Mouse (Mus musculus) gastrocnemius, postnatal 10 days (tissue): ENCODE data around the gene Zfp874b. TPM values are rescaled to one million over a fixed set of nuclear protein-coding genes. Genes with fewer than 3 reads are reported as not detected.
"Not testable (repeated sequence)": the region's sequence is repeated elsewhere in the genome, so short reads cannot be mapped to it uniquely, and the experiment has no call there.

ENCODE experiments used
- DNase-seq: peaks from one replicate; pipeline ENCODE4 v3.0.0; 2021; ENCODE audit warnings: mixed read lengths
- long read RNA-seq, 2 experiments: library from polyadenylated mRNA; stranded (forward); transcript quantifications; one replicate each; pipeline ENCODE4 v2.0.0; 2021
- total RNA-seq, 2 experiments: library from RNA; stranded (reverse); gene quantifications; 2 replicates each; pipeline ENCODE4 v1.2.3; 2021

Zfp874b gene
- total RNA-seq, result 1 to 10 TPM; 7.2 to 7.7 TPM
- long read RNA-seq, experiment 1, result 0 reads
- long read RNA-seq, experiment 2, result 0 reads

DNA sequence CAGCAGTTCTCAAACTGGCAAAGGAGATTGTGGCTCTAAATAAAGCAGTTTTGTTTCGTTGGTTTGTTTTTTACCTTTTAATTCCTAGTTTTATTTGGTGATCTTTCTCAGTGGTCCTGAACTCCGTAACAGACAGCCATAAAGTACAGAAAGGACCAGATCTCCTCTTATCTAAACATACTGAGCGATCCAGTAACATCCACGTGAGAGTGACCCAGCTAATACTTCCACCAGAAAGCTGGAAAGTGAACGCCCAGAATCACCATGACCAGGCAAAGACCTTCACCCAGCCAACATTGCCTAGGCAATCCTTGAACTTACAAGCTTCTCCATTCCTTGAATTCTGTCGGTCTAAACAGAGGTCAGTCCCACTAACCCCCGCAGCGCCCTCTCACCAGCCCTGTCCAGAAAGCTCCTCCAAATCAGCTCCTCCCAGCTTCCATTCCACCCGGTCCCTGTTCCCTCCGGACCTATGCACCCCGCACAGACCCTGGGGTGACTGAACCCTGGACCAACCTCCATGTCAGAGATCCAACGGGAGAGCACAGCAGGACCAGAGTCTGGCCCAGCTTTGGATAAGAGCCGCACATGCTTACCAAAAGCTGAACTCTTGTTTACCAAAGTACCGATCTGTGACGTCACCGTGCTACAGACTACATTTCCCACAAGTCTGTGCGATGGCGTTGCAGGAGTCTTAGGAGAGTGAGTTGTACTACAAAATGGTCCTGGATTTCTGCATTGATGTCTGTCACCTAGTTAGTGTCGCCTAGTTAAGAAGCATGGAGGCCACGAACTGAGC is at the start of gene Zfp874b:
Gene Zfp874b (minus strand): TSS at position 634 of the 799 bp plus-strand sequence.
- peak; percentile 69 for DNase-seq

DNA sequence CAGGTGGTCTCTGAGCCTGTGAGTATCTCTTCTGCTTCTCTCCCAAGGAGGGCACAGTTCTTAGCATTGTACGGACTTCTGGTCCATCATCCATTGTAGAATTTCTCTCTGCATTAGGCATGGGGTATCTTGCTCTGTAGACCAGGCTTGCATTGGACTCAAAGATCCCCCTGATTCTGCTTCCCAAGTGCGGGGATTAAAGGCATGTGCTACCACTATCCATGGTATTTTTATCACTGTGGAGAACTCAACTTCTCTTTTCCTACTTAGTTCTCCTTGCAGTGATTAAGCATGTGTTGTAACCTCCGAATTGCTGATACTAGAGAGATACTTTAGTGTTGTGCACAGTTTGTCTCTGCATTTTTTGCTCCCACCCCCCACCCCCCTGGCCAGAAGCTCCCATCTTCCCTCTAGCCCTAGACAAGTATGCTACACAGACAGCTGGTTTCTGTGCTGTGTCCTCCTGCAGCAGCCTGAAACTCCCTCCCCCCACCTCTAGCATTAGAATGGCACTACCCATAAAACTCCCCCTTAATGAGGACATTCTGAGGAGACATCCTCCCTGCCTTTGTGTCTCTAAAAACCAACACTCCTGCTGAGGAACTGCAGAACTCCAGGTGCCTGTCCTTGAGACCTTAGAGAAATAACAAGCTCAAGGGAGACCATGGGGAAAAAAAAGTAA is 43.1 kb upstream of the Zfp874b start:
- no peak for DNase-seq

DNA sequence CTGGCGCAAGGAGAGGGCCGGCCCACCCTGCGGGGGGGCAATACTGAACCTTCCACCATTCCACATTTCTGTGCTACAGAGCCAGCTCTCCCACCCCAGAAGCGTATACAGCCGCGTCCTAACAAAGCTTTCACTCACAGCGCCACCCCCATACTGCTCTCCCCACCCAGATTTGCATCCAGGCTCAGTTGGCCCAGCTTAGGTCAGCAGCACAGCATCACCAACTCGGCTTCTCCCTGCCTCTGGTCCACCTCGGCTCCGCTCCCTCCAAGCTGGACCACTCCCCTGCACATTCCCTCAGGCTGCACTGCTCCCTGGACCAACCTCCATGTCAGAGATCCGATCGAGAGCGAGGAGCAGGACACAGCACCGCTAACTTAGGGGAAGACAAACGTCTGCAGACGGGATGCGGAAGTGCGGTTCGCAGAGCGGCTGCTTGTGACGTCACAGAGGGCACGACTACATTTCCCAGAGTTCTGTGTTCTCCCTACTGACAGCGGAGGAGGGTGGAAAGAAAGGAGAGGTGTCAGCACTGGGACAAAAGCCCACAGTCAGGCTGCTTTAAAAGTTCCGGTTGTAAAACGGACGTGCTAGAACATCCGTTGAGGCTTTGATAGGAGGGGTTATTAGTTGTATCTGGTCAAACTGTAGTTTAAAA is 41.8 kb upstream of the Zfp874b start, which contains the start of the genes Gm26965 and Zfp87:
Gene Gm26965 (minus strand): TSS at position 399 of the 658 bp plus-strand sequence.
Gene Zfp87 (minus strand): TSS at position 425 of the 658 bp plus-strand sequence.
- DNase-seq, result peak; percentile 84

DNA sequence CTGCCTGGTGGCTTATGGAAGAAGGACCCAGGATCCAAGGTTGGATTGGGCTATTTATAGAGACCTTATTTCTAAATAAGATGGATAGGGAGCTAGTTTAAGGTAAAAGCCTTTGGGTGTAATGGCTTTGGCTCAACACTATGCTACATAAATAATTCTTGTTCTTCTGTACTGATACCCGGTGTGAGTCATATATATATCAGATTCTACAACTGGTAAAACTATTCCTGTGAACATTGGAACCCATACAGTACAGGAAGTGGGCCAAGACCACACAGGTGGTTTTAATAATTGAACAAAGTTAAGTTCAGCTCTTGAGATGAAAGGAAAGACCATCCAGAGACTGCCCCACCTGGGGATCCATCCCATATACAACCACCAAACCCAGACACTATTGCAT is 16.9 kb upstream of the Zfp874b start:
- no peak for DNase-seq

DNA sequence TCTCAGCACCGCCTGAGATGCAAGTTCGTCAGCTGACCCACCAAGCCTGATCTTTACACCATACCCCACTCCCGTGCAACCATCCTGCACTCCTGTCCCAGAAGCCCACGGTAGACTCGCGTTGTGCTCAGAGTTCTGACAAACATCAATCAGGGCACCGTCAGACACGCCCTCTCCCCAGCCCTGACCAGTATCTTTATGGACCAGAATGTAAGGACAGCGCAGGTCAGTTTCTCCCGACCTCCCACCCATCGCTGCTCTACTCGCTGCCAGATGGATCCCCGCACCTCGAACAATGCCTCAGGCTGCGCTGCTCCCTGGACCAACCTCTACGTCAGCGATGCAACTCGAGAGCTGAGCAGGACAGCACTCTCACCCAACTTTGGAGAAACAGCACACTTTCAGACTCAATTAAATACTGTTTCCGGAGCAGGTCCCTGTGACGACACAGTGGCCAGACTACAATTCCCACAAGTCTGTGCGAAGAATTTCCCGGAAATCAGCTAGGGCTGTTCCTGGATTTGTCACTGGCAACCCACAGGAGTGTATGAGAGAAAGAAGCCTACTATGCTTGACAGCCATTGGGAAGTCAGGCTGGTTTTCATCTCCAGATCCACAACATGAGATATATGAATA is 16.1 kb upstream of the Zfp874b start, which contains the start of gene Zfp58:
Gene Zfp58 (minus strand): TSS at position 472 of the 636 bp plus-strand sequence.
- peak; percentile 64 for DNase-seq

DNA sequence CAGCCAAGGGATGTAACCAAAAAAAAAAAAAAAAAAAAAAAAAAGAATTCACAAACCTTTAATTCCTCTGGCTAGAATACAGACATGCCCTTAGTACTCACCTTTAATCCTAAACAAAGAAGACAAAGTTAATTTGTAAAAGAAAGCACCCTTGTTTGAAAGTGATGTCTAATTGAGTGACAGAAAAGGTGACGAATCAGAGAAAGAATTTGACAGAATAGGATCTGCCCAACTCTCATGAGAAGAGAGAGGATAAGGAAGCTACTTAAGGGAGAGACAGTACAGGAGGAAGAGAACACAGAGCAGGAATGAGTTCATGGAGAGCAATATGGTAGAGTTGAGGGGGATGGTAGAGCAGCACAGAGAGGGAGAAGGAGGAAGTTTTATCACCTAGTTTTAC is 11.6 kb upstream of the Zfp874b start:
- no peak for DNase-seq

DNA sequence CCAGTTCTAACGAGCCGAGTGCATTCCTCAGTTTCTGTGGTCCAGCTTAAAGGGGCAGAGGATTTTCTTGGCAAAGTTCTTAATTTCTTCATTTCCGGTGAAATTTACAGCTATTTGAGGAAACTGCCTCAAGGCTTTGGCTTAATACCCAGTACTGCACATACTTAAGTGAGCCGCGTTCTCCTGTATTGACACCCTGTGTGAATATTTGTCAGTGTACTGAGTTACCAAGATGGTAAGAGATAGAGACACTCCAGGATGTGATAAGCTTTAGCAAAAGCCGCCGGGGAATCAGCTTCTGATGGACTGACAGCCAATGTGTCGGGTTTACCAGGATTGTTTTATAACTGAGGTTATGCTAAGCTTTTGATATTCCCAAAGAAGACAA is 360 bp upstream of the Zfp874b start:
- no peak for DNase-seq

DNA sequence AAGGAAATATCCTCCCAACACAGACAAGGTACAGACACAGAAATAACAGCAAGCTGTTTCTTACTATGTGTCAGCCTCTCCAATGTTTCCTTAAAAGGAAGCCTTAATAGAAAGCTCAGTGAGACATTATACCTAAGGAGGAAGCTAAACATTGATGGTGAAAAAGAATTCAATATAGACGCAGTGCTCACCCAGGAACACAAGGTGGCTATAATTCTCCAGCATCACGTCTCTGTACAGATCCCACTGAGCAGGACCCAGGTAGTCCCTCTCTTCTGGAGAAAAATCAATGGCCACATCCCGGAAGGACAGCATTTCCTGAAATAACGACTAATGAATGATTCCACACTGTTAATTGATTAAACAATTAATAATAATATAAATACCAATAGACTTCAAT is 2.5 kb downstream of the Zfp874b start:
- no peak for DNase-seq

DNA sequence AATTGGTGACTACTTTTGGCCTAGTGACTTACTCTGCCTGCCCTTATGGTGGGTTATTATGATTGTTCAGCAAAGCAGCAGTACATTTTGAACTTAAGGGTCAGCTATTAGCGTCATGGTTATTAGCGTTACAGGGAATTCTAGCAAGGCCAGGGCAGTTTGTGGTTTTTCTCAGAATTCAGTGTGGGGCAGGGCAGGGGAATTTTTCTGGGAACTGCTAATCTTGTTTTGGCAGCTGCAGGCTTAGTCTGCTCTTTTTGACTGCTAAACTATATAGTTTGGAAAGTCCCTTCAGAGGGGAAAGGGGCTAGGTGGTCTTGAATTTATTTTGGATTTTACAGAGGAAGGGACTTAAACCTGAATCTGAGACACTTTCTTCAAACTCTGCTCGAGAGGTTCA is 14.8 kb downstream of the Zfp874b start:
- DNase-seq, result no peak

DNA sequence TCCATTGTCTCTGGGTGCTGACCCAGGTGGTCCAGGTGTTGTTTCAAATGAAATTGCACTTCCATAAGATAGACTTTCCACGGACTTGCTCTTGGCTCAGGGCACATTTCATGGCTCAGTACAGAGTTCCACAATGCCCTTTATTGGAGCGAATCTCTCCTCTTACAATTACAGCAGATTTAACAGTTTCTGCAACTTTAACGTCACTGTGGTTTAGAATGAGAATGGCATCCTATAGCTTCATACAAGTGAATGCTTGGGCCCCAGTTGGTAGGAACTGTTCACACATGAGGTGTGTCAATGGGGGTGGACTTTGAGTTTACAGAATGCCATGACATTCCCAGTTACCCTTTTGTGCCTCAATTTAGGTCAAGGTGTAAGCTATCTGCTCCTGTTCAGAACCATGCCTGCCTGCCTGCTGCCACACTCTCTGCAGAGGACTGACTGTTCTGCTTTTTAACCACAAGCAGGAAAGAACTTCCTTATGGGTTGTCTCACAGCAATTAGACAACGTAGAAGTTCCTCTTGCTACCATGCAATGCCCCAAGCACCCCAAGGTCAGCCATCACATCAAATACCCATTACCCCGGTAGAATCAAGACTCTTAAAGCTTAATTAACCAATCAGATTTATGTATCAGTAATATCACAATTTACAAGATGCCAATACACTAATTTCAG is 20.4 kb downstream of the Zfp874b start:
- not testable (repeated sequence) for DNase-seq

DNA sequence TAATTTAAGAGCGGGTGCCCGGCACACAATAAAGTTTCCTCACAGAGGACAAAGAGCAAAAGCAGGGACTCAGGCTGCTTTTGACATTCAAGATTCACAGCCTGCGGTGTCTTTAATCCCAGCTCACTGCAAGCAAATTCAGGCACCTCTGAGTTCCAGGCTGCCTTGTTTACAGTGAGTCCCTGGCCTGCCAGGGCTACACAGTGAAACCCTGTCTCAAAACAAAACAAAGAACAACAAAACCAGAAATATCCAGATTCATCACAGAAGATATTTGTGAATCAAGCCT is 32.1 kb downstream of the Zfp874b start:
- no peak for DNase-seq

DNA sequence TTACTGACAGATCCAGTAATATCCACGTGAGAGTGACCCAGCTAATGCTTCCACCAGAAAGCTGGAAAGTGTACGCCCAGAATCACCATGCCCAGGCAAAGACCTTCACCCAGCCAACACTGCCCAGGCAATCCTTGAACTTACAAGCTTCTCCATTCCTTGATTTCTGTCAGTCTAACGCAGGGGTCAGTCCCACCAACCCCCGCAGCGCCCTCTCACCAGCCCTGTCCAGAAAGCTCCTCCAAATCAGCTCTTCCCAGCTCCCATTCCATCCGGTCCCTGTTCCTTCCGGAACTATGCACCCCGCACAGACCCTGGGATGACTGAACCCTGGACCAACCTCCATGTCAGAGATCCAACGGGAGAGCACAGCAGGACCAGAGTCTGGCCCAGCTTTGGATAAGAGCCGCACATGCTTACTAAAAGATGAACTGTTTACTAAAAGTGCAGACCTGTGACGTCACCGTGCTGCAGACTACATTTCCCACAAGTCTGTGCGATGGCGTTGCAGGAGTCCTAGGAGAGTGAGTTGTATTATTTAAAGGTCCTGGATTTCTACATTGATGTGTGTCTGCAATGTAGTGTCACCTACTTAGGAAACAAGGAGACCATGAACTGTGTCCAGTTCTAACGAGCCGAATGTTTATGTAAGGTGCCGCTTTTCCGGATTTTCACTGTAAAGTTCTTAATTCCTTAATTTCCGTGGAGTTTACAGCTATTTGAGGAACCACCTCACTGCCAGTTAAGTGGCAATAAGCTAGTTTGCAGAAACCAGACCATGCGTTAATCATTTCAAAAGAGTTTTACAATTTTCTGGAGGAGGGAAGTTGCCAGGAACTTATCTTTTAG is 32.7 kb downstream of the Zfp874b start, which contains the start of gene Zfp874a:
Gene Zfp874a (minus strand): TSS at position 453 of the 849 bp plus-strand sequence.
- peak; percentile 77 for DNase-seq

DNA sequence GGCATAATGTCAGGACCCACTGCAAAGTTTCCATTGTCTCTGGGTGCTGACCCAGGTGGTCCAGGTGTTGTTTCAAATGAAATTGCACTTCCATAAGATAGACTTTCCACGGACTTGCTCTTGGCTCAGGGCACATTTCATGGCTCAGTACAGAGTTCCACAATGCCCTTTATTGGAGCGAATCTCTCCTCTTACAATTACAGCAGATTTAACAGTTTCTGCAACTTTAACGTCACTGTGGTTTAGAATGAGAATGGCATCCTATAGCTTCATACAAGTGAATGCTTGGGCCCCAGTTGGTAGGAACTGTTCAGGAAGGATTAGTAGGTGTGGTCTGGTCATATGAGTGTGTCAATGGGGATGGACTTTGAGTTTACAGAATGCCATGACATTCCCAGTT is 47.0 kb downstream of the Zfp874b start:
- DNase-seq, result not testable (repeated sequence)

DNA sequence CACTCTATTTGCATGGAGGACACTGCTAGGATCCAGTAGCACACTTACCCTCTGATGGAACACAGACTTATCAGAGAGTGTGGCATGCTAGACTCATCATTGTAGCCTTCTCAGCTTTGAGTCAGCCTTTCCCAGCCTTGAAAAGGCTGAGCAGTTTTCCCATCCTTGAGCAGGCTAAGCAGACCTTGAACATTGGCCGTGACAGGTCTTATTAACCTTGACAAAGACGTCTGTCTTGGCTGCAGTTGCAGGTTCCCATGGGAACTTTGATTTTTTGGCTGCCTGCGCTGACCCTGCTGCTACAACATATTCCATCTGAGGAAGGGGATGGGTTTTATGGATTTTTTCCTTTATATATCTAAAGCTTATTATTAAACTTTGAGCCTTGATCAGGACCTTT is 55.9 kb downstream of the Zfp874b start:
- no peak for DNase-seq

DNA sequence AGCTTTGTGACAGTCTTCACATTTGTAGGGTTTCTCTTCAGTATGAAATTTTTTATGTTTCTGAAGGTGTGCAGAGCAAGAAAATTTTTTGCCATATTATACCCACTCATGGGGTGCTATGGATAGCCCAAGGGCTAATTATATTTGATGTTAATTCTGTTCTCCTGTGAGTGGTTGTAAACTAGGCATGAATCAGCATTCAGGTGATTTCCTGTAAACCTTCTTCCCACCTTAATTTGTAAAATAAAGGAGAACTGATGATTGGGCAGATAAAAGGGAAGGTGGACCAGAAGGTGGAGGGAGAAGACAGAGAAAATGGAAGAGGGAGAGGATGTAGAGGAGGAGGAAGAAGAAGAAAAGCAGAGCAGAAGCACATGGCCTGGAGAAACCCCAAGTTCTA is 58.4 kb downstream of the Zfp874b start:
- not testable (repeated sequence) for DNase-seq

DNA sequence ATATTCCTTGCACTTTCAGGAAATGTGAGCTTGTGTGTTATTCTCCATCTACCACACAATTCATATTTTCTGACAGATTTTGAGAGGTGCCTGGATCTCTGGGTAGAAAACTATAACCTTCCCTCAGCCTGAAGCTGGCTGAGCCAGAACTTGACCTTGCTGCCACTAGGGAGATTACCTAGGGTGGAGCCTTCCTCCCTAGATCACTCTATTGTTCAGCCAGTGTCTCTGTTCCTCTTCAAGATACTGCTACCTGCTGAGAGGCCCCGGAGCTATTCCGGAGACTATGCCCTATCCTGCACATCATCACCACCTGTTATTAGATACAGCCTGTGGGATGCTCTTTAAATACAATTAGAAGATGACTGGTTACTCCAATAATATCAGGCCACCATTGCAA is 61.5 kb downstream of the Zfp874b start:
- not testable (repeated sequence) for DNase-seq
